Mouse (Mus musculus) liver, postnatal 0 days (tissue): ENCODE results near the gene Fbln7.

Source experiments
- CTCF ChIP-seq: sonication (generic); IDR thresholded peaks from 2 replicates; pipeline ENCODE4 v1.5.1; 2016; ENCODE audit warnings: antibody characterized with exemption, low read depth
- EP300 ChIP-seq: IDR thresholded peaks from 2 replicates; pipeline ENCODE4 v1.6.1; 2016; ENCODE audit warnings: antibody characterized with exemption, low read depth, mild to moderate bottlenecking

GRCm38 (mm10) chr2:128839501-128839900 is 23.3 kb upstream of the Fbln7 start:
- TF ChIP-seq CTCF (no peak), EP300 (no peak)
